Mouse (Mus musculus) hindbrain, embryonic 13.5 days (tissue): ENCODE data around the gene Rrh. TPM values are rescaled to one million over a fixed set of nuclear protein-coding genes. Genes with fewer than 3 reads are reported as not detected.

Experiments used
- ATAC-seq: fragments of 200-750 bp; cut with Nextera tagmentation; 2 replicates; pipeline ENCODE4 v1.8.0; 2017; ENCODE audit warnings: moderate TSS enrichment; ENCODE audit not compliant: low FRiP score
- H3K27ac ChIP-seq: fragments of 300-500 bp; sonication (generic); 2 replicates; pipeline ENCODE4 v1.5.1; 2015; ENCODE audit warnings: inconsistent platforms, mild to moderate bottlenecking, moderate library complexity
- H3K27me3 ChIP-seq: fragments of 300-500 bp; sonication (generic); 2 replicates; pipeline ENCODE4 v1.6.1; 2015; ENCODE audit warnings: mild to moderate bottlenecking, inconsistent platforms
- H3K36me3 ChIP-seq: fragments of 300-500 bp; sonication (generic); 2 replicates; pipeline ENCODE4 v1.6.1; 2015; ENCODE audit warnings: mild to moderate bottlenecking, inconsistent platforms
- H3K4me1 ChIP-seq: fragments of 300-500 bp; sonication (generic); replicated peaks from 2 replicates; pipeline ENCODE4 v1.6.1; 2015; ENCODE audit warnings: inconsistent platforms
- H3K4me2 ChIP-seq: fragments of 300-500 bp; sonication (generic); 2 replicates; pipeline ENCODE4 v1.6.1; 2015; ENCODE audit warnings: inconsistent platforms, mild to moderate bottlenecking, moderate library complexity
- H3K4me3 ChIP-seq: fragments of 300-500 bp; sonication (generic); 2 replicates; pipeline ENCODE4 v1.5.1; 2015; ENCODE audit warnings: mild to moderate bottlenecking, inconsistent platforms
- H3K9ac ChIP-seq: fragments of 300-500 bp; sonication (generic); 2 replicates; pipeline ENCODE4 v1.6.1; 2015; ENCODE audit warnings: mild to moderate bottlenecking, inconsistent platforms
- H3K9me3 ChIP-seq: fragments of 300-500 bp; sonication (generic); 2 replicates; pipeline ENCODE4 v1.6.1; 2016; ENCODE audit warnings: inconsistent platforms
- WGBS: fragments of 180-500 bp; shearing (Covaris S2); methylation state at CpG from one replicate; pipeline ENCODE4 v1.1.7; 2015; 5-methylcytosine and 5-hydroxymethylcytosine counted together
- polyA plus RNA-seq: library from polyadenylated mRNA; unstranded; fragments of >200 nt; fragmentation: Nextera tagmentation; extraction: Ambion mirVana; gene quantifications from 2 replicates; pipeline ENCODE4 v1.2.1, GENCODE M21; 2015

The Rrh gene
- polyA plus RNA-seq = 0.22 and 0.29 TPM in 2 replicates

- no peak for ATAC-seq
- no peak within 1 kb of the TSS for H3K4me2 ChIP-seq
- H3K9ac ChIP-seq = no peak within 1 kb of the TSS
- no peak within 1 kb of the TSS for H3K27ac ChIP-seq
- H3K9me3 ChIP-seq = no peaks in the 10 kb centered on the region
- WGBS = 64% methylated on average over 11 of the region's 11 CpGs
- no peaks in the 10 kb centered on the region for H3K4me1 ChIP-seq
- peaks cover 36% of the 10 kb centered on the region for H3K36me3 ChIP-seq
- H3K4me3 ChIP-seq = no peak within 1 kb of the TSS
- no peaks in the 10 kb centered on the region for H3K27me3 ChIP-seq
Measured at GRCm38 (mm10) chr3:129822206-129822775, at the start of gene Rrh. Rrh (minus strand) TSS chr3:129822587.

GRCm38 (mm10) chr3:129863698-129864097 is 41.3 kb upstream of the Rrh start:
- H3K9ac ChIP-seq = no peak overlapping the region
- H3K4me2 ChIP-seq = no peak overlapping the region
- H3K4me3 ChIP-seq = no peak overlapping the region
- WGBS = 57% methylated on average over 14 of the region's 14 CpGs
- no peak overlapping the region for H3K27ac ChIP-seq
- no peaks in the 10 kb centered on the region for H3K4me1 ChIP-seq
- H3K9me3 ChIP-seq = no peaks in the 10 kb centered on the region
- ATAC-seq = no peak
- no peaks in the 10 kb centered on the region for H3K36me3 ChIP-seq
- H3K27me3 ChIP-seq = no peaks in the 10 kb centered on the region

- Histone ChIP-seq H3K27ac (no peak overlapping the region), H3K9ac (no peak overlapping the region), H3K36me3 (no peaks in the 10 kb centered on the region), H3K9me3 (no peaks in the 10 kb centered on the region), H3K27me3 (no peaks in the 10 kb centered on the region), H3K4me2 (no peak overlapping the region), H3K4me1 (no peaks in the 10 kb centered on the region), H3K4me3 (no peak overlapping the region)
- ATAC-seq = no peak
- WGBS = 85% methylated on average over 2 of the region's 2 CpGs
Measured at GRCm38 (mm10) chr3:129862592-129862991, 40.2 kb upstream of the Rrh start.

- Histone ChIP-seq H3K36me3 (no peaks in the 10 kb centered on the region), H3K4me3 (no peak overlapping the region), H3K9ac (no peak overlapping the region), H3K9me3 (no peaks in the 10 kb centered on the region), H3K4me1 (no peaks in the 10 kb centered on the region), H3K4me2 (no peak overlapping the region), H3K27me3 (no peaks in the 10 kb centered on the region), H3K27ac (no peak overlapping the region)
- ATAC-seq = no peak
- WGBS = 89% methylated on average over 7 of the region's 7 CpGs
Measured at GRCm38 (mm10) chr3:129846846-129847245, 24.5 kb upstream of the Rrh start.

GRCm38 (mm10) chr3:129845868-129846267 is 23.5 kb upstream of the Rrh start:
- no peak for ATAC-seq
- Histone ChIP-seq H3K27ac (no peak overlapping the region), H3K9ac (no peak overlapping the region), H3K36me3 (no peaks in the 10 kb centered on the region), H3K9me3 (no peaks in the 10 kb centered on the region), H3K4me3 (no peak overlapping the region), H3K4me1 (no peaks in the 10 kb centered on the region), H3K27me3 (no peaks in the 10 kb centered on the region), H3K4me2 (no peak overlapping the region)
- 98% methylated on average over 2 of the region's 2 CpGs for whole genome bisulfite sequencing

GRCm38 (mm10) chr3:129838017-129838416 is 15.6 kb upstream of the Rrh start:
- H3K27ac ChIP-seq = no peak overlapping the region
- H3K9ac ChIP-seq = no peak overlapping the region
- H3K4me3 ChIP-seq = no peak overlapping the region
- WGBS = 47% methylated on average over 7 of the region's 7 CpGs
- H3K4me1 ChIP-seq = 0 out of 2 replicates have a peak, but pooled peaks cover 4% of the 10 kb centered on the region
- 0 out of 2 replicates have a peak, but pooled peaks cover 2% of the 10 kb centered on the region for H3K27me3 ChIP-seq
- H3K36me3 ChIP-seq = no peaks in the 10 kb centered on the region
- no peak overlapping the region for H3K4me2 ChIP-seq
- peak; percentile 28; the same call in 1 of the 2 replicates for ATAC-seq
- no peaks in the 10 kb centered on the region for H3K9me3 ChIP-seq

- Histone ChIP-seq H3K27ac (no peak overlapping the region), H3K4me3 (no peak overlapping the region), H3K36me3 (no peaks in the 10 kb centered on the region), H3K4me2 (no peak overlapping the region), H3K9ac (no peak overlapping the region), H3K4me1 (0 out of 2 replicates have a peak, but pooled peaks cover 4% of the 10 kb centered on the region), H3K27me3 (0 out of 2 replicates have a peak, but pooled peaks cover 2% of the 10 kb centered on the region), H3K9me3 (no peaks in the 10 kb centered on the region)
- no peak for ATAC-seq
- 91% methylated on average over 6 of the region's 6 CpGs for WGBS
Measured at GRCm38 (mm10) chr3:129836965-129837364, 14.6 kb upstream of the Rrh start.

GRCm38 (mm10) chr3:129836051-129836697 is 13.8 kb upstream of the Rrh start:
- Histone ChIP-seq H3K4me3 (no peak overlapping the region), H3K27ac (no peak overlapping the region; the same call in 1 of the 2 replicates), H3K4me2 (0 out of 2 replicates have a peak overlapping the region, but pooled peaks have one; percentile 26), H3K4me1 (peaks cover 6% of the 10 kb centered on the region; the same call in 1 of the 2 replicates), H3K27me3 (0 out of 2 replicates have a peak, but pooled peaks cover 2% of the 10 kb centered on the region), H3K9me3 (no peaks in the 10 kb centered on the region), H3K36me3 (no peaks in the 10 kb centered on the region), H3K9ac (peak overlapping the region; percentile 19; the same call in 1 of the 2 replicates)
- ATAC-seq = no peak
- WGBS = 20% methylated on average over 11 of the region's 11 CpGs

- H3K9ac ChIP-seq = peak within 1 kb of the TSS; percentile 19; the same call in 1 of the 2 replicates
- no peak within 1 kb of the TSS; the same call in 1 of the 2 replicates for H3K27ac ChIP-seq
- H3K4me1 ChIP-seq = peaks cover 6% of the 10 kb centered on the region; the same call in 1 of the 2 replicates
- H3K4me3 ChIP-seq = no peak within 1 kb of the TSS
- WGBS = 71% methylated on average over 6 of the region's 6 CpGs
- H3K27me3 ChIP-seq = 0 out of 2 replicates have a peak, but pooled peaks cover 2% of the 10 kb centered on the region
- H3K4me2 ChIP-seq = 0 out of 2 replicates have a peak within 1 kb of the TSS, but pooled peaks have one; percentile 26
- H3K36me3 ChIP-seq = no peaks in the 10 kb centered on the region
- no peaks in the 10 kb centered on the region for H3K9me3 ChIP-seq
- ATAC-seq = no peak
Measured at GRCm38 (mm10) chr3:129835388-129835934, 13.1 kb upstream of the Rrh start, which contains the start of gene Cfi. Cfi (plus strand) TSS chr3:129835884.

- Histone ChIP-seq H3K9ac (peak within 1 kb of the TSS; percentile 83), H3K27ac (peak within 1 kb of the TSS; percentile 93), H3K9me3 (no peaks in the 10 kb centered on the region), H3K4me1 (peaks cover 19% of the 10 kb centered on the region), H3K4me3 (peak within 1 kb of the TSS; percentile 93), H3K36me3 (peaks cover 13% of the 10 kb centered on the region), H3K4me2 (peak within 1 kb of the TSS; percentile 70), H3K27me3 (0 out of 2 replicates have a peak, but pooled peaks cover 2% of the 10 kb centered on the region)
- under 1% methylated on average over 60 of the region's 60 CpGs for WGBS
- peak; percentile 97 for ATAC-seq
Measured at GRCm38 (mm10) chr3:129831035-129831568, 8.7 kb upstream of the Rrh start, which contains the start of gene Gar1. Gar1 (minus strand) TSS chr3:129831396.

- H3K9ac ChIP-seq = peak overlapping the region; percentile 83
- peak overlapping the region; percentile 93 for H3K27ac ChIP-seq
- WGBS = 0% methylated on average over 29 of the region's 45 CpGs
- H3K9me3 ChIP-seq = no peaks in the 10 kb centered on the region
- H3K36me3 ChIP-seq = peaks cover 18% of the 10 kb centered on the region
- no peak for ATAC-seq
- H3K4me2 ChIP-seq = peak overlapping the region; percentile 70
- peak overlapping the region; percentile 93 for H3K4me3 ChIP-seq
- 0 out of 2 replicates have a peak, but pooled peaks cover 2% of the 10 kb centered on the region for H3K27me3 ChIP-seq
- peaks cover 17% of the 10 kb centered on the region for H3K4me1 ChIP-seq
Measured at GRCm38 (mm10) chr3:129830626-129831025, 8.2 kb upstream of the Rrh start.

- Histone ChIP-seq H3K9me3 (no peaks in the 10 kb centered on the region), H3K9ac (no peak overlapping the region), H3K27me3 (no peaks in the 10 kb centered on the region), H3K36me3 (peaks cover 41% of the 10 kb centered on the region), H3K4me3 (no peak overlapping the region), H3K4me1 (peaks cover 17% of the 10 kb centered on the region), H3K27ac (no peak overlapping the region), H3K4me2 (no peak overlapping the region)
- 95% methylated on average over 5 of the region's 5 CpGs for WGBS
- no peak for ATAC-seq
Measured at GRCm38 (mm10) chr3:129827691-129828090, 5.3 kb upstream of the Rrh start.
